Mouse (Mus musculus): ENCODE measurements around the gene C1qc. TPM values are rescaled to one million over a fixed set of nuclear protein-coding genes. Genes with fewer than 3 reads are reported as not detected.

The C1qc gene
- polyA plus RNA-seq, 1 experiment from 2014 or later, result 8.0 TPM

DNA sequence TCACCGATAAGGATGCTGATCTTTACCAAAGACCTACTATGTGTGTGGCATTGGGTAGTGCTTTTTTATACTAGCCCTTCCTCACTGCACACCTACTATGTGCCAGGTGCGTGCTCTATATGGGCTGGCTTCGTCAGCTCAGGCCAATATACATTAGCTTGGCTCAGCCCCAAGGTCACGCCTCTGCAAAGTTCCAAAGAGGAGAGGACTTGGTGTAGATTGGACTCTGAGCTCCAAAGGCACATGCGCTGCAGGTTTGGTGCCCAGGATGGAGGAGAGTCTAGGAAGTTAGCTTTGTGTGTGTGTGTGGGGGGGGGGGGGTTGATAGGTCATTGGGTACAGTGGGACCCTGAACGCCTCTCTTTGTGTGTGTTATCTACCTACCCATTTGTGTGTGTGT is 24.5 kb downstream of the C1qc start:
- Histone ChIP-seq H3K9me3 (replicated peaks) (no peaks in the 10 kb centered on the region), H3K36me3 (ENCODE audit: poor library complexity, severe bottlenecking) (no peaks in the 10 kb centered on the region), H3K4me1 (peaks cover 32% of the 10 kb centered on the region), H3K9ac (no peak overlapping the region), H3K27me3 (no peaks in the 10 kb centered on the region), H3K4me3 (no peak overlapping the region), H3K4me2 (no peak overlapping the region), H3K27ac (no peak overlapping the region)
- ATAC-seq, result no peak
- 88% methylated on average over 6 of the region's 6 CpGs for WGBS

GRCm38 (mm10) chr4:136867690-136868345 is 25.0 kb downstream of the C1qc start:
- WGBS, result 15% methylated on average over 10 of the region's 12 CpGs
- H3K4me1 ChIP-seq, result peaks cover 36% of the 10 kb centered on the region

DNA sequence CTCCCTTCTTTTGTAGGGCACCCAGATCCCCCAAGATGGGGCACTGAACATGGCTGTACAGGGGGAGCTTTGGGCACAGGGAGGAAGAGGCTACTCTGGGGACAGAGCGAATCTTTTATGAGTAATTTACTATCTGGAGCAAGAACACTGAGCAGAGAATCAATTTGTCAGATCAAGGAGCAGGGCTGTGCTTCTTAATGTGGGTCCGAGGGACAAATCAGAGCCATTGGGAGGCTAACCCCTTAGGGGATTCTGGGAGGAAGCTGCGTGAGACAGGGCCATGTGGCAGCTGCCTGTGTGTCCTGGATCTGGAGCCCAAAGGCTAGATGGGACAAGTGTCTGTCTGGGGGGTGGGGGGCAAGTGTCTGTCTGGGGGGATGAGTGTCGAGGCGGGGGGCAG is 27.3 kb downstream of the C1qc start:
- ATAC-seq, result no peak
- Histone ChIP-seq H3K9me3 (replicated peaks) (no peaks in the 10 kb centered on the region), H3K9ac (no peak overlapping the region), H3K4me2 (peak overlapping the region; percentile 32), H3K4me1 (peaks cover 56% of the 10 kb centered on the region), H3K36me3 (ENCODE audit: poor library complexity, severe bottlenecking) (no peaks in the 10 kb centered on the region), H3K27me3 (peaks cover 3% of the 10 kb centered on the region; the same call in 1 of the 2 replicates), H3K4me3 (no peak overlapping the region), H3K27ac (peak overlapping the region; percentile 68)
- 59% methylated on average over 5 of the region's 5 CpGs for WGBS

More at GRCm38 (mm10) chr4:136867690-136868345, 25.0 kb downstream of the C1qc start:
- peaks cover 3% of the 10 kb centered on the region; the same call in 1 of the 2 replicates for H3K27me3 ChIP-seq
- no peak overlapping the region for H3K4me2 ChIP-seq
- H3K36me3 ChIP-seq (ENCODE audit: poor library complexity, severe bottlenecking), result no peaks in the 10 kb centered on the region
- H3K27ac ChIP-seq, result peak overlapping the region; percentile 48
- peak; percentile 45; the same call in 1 of the 2 replicates for ATAC-seq
- H3K9me3 ChIP-seq (replicated peaks), result no peaks in the 10 kb centered on the region
- H3K9ac ChIP-seq, result no peak overlapping the region
- no peak overlapping the region for H3K4me3 ChIP-seq

DNA sequence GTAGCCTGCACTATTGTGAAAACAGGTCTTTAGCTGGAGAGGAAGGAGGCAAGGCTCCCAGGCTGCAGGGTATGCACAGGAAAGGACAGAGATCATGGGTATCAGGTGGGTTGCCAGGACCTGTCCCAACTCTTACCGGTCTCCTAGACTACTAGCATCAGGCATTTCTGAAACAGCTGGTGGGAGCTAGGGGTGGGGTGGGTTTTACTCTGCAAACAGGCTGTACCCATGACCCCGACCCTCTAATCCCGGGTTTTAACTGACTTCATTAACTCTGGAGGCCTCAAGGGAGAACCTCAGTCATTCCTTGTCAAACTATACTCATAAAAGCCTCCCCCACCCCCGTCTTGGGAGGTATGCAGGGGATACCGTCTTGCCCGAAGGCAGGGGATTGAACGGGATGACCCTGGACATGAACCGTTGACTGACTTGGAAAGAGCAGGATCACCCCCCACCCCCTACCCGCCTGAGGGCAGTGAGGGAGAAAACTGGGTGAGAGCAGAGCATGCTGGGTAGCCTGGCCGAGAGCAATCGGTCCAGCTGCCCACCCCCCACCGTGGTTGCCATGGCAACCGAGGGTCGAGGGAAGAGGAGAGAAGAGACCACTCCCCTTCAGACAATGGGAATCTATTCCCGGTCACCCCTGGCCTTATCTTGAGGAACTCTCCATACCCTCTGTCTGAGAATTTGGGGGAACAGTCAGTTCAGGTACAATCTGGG is 28.0 kb downstream of the C1qc start:
- Histone ChIP-seq H3K36me3 (ENCODE audit: poor library complexity, severe bottlenecking) (no peaks in the 10 kb centered on the region), H3K9ac (no peak overlapping the region), H3K4me1 (peaks cover 56% of the 10 kb centered on the region), H3K4me3 (no peak overlapping the region), H3K9me3 (replicated peaks) (no peaks in the 10 kb centered on the region), H3K27ac (peak overlapping the region; percentile 68), H3K27me3 (peaks cover 3% of the 10 kb centered on the region; the same call in 1 of the 2 replicates), H3K4me2 (peak overlapping the region; percentile 32)
- peak; percentile 25; the same call in 1 of the 2 replicates for ATAC-seq
- 4% methylated on average over 15 of the region's 15 CpGs for WGBS

DNA sequence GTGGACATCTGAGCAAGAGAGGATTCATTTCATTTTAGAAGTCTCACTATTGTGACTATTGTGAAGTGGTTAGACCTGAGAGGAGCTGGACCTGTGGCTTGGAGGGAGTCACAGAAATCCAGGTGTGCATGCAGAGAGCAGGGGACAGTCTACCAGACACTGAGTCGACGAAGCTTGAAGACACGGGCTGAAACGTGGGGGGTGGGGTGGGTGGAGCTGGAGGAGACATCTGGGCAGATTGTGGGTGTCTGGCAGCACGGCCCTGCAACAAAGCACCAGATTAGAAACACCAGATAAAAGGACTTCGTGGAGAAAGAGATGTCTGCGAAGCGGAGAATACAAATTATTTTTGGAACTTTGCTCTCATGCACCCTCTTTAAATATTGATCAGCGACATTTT is 29.3 kb downstream of the C1qc start:
- Histone ChIP-seq H3K27ac (no peak overlapping the region), H3K4me1 (peaks cover 56% of the 10 kb centered on the region), H3K9ac (no peak overlapping the region), H3K27me3 (peaks cover 3% of the 10 kb centered on the region; the same call in 1 of the 2 replicates), H3K4me3 (no peak overlapping the region), H3K36me3 (ENCODE audit: poor library complexity, severe bottlenecking) (no peaks in the 10 kb centered on the region), H3K9me3 (replicated peaks) (no peaks in the 10 kb centered on the region), H3K4me2 (no peak overlapping the region)
- 41% methylated on average over 9 of the region's 9 CpGs for WGBS
- no peak for ATAC-seq

DNA sequence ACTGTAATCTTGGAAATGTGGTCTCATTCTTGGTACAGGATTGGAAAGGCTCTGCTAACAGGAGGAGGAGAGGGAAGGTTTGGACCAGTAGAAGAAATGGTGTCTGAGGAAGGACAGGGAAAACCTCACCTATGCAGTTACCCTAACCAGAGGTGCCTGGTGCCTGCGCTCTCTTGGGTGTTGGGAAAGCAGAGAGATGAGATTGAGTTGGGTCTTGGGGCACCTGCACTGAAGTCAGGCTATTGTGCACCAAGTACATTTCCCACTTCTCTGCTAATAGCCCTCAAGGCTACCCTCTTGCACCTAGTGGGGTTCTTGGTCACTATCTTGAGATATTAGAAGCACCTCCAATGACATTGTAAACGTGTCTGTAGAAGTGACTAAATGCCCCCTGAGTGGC is 30.5 kb downstream of the C1qc start:
- Histone ChIP-seq H3K4me1 (peaks cover 47% of the 10 kb centered on the region), H3K4me3 (no peak overlapping the region), H3K27me3 (peaks cover 3% of the 10 kb centered on the region; the same call in 1 of the 2 replicates), H3K36me3 (ENCODE audit: poor library complexity, severe bottlenecking) (no peaks in the 10 kb centered on the region), H3K9ac (no peak overlapping the region), H3K4me2 (no peak overlapping the region), H3K9me3 (replicated peaks) (no peaks in the 10 kb centered on the region), H3K27ac (peak overlapping the region; percentile 70)
- no peak for ATAC-seq
- WGBS, result 76% methylated on average over 2 of the region's 2 CpGs

- Histone ChIP-seq H3K27ac (peak overlapping the region; percentile 70), H3K4me3 (no peak overlapping the region), H3K9me3 (replicated peaks) (no peaks in the 10 kb centered on the region), H3K9ac (peak overlapping the region; percentile 32; the same call in 1 of the 2 replicates), H3K36me3 (ENCODE audit: poor library complexity, severe bottlenecking) (no peaks in the 10 kb centered on the region), H3K4me2 (peak overlapping the region; percentile 3; the same call in 1 of the 2 replicates), H3K4me1 (peaks cover 43% of the 10 kb centered on the region), H3K27me3 (peaks cover 3% of the 10 kb centered on the region; the same call in 1 of the 2 replicates)
- WGBS, result 3% methylated on average over 17 of the region's 17 CpGs
- ATAC-seq, result peak; percentile 50
Measured at GRCm38 (mm10) chr4:136861806-136862205, 31.1 kb downstream of the C1qc start.

- Histone ChIP-seq H3K9ac (no peak overlapping the region), H3K9me3 (replicated peaks) (no peaks in the 10 kb centered on the region), H3K4me2 (no peak overlapping the region), H3K4me1 (peaks cover 36% of the 10 kb centered on the region), H3K27me3 (peaks cover 3% of the 10 kb centered on the region; the same call in 1 of the 2 replicates), H3K4me3 (no peak overlapping the region), H3K27ac (no peak overlapping the region), H3K36me3 (ENCODE audit: poor library complexity, severe bottlenecking) (no peaks in the 10 kb centered on the region)
- 92% methylated on average over 7 of the region's 7 CpGs for WGBS
- no peak for ATAC-seq
Measured at GRCm38 (mm10) chr4:136860022-136860421, 32.8 kb downstream of the C1qc start.

DNA sequence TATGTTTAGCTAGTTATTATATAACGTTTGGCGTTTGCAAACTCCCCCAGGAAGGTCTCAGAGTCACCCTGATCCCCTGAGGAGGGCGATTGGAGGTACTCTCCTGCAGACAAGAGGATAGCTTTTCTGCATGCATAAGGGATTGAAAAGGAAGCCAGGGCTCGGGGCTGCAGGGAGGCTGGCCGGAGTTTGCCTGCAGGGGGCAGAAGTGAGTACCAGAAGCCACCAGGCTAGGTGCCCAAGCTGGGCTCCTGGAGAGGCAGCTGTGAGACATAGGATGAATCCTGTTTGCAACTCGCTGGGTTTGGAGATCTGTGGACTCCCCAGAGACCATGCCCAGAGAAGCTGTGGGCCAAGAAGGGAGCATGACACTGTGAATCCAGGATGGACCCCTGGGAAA is 37.8 kb downstream of the C1qc start:
- no peak overlapping the region for H3K4me3 ChIP-seq
- H3K9me3 ChIP-seq (replicated peaks), result no peaks in the 10 kb centered on the region
- WGBS, result 24% methylated on average over 6 of the region's 6 CpGs
- no peak overlapping the region for H3K4me2 ChIP-seq
- no peaks in the 10 kb centered on the region for H3K27me3 ChIP-seq
- H3K36me3 ChIP-seq (ENCODE audit: poor library complexity, severe bottlenecking), result no peaks in the 10 kb centered on the region
- H3K9ac ChIP-seq, result no peak overlapping the region
- H3K27ac ChIP-seq, result no peak overlapping the region
- H3K4me1 ChIP-seq, result no peaks in the 10 kb centered on the region
- ATAC-seq, result no peak

DNA sequence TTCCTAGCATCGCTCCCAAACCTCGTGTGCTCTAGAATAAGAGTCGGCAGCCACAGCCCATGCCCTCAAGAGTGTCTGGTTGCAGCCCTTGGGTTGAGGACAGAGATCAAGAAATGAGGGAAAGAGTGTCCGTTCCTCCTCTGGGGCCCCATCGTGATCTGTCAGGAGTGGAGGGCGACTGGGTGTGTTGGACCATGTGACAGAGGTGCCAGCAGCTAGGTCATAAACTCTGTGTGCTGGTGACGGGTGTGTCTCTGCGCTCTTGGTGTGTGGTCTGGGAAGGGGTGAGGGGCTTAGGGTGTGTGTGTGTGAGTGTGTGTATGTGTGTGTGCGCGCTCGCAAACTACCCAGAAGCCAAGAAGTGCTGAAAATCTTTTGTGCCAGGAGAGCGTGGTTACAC is 39.9 kb downstream of the C1qc start:
- no peak overlapping the region for H3K4me3 ChIP-seq
- WGBS, result 87% methylated on average over 12 of the region's 12 CpGs
- H3K27ac ChIP-seq, result no peak overlapping the region
- no peak overlapping the region for H3K4me2 ChIP-seq
- H3K27me3 ChIP-seq, result peaks cover 2% of the 10 kb centered on the region; the same call in 1 of the 2 replicates
- H3K9ac ChIP-seq, result no peak overlapping the region
- H3K36me3 ChIP-seq (ENCODE audit: poor library complexity, severe bottlenecking), result no peaks in the 10 kb centered on the region
- H3K4me1 ChIP-seq, result 0 out of 2 replicates have a peak, but pooled peaks cover 4% of the 10 kb centered on the region
- no peaks in the 10 kb centered on the region for H3K9me3 ChIP-seq (replicated peaks)
- ATAC-seq, result no peak

DNA sequence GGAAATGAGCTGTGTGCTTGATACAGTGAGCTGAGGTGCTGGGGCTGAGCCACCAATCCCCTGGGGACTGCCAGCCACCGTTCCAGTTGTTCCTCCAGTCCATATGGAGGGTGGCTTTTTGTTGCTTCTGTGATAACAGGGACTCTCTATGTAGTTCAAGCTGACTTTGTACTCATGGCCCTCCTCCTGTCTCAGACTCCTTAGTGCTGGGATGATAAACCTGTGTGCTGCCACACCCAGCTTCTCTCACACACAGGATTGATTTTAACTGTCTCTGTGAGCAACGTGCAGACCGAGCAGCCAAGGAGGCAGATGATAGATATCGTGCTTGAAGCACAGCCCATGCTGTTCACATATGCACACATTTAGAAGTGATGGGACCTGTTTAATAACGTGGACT is 40.7 kb downstream of the C1qc start:
- Histone ChIP-seq H3K4me1 (0 out of 2 replicates have a peak, but pooled peaks cover 8% of the 10 kb centered on the region), H3K36me3 (ENCODE audit: poor library complexity, severe bottlenecking) (no peaks in the 10 kb centered on the region), H3K4me2 (no peak overlapping the region), H3K27me3 (peaks cover 5% of the 10 kb centered on the region; the same call in 1 of the 2 replicates), H3K4me3 (no peak overlapping the region), H3K27ac (no peak overlapping the region), H3K9ac (no peak overlapping the region), H3K9me3 (replicated peaks) (no peaks in the 10 kb centered on the region)
- 77% methylated on average over 5 of the region's 5 CpGs for WGBS
- no peak for ATAC-seq

GRCm38 (mm10) chr4:136848565-136848964 is 44.3 kb downstream of the C1qc start:
- WGBS, result 85% methylated on average over 4 of the region's 4 CpGs
- H3K4me2 ChIP-seq, result no peak overlapping the region
- ATAC-seq, result no peak

More at GRCm38 (mm10) chr4:136848565-136848964, 44.3 kb downstream of the C1qc start:
- Histone ChIP-seq H3K36me3 (ENCODE audit: poor library complexity, severe bottlenecking) (no peaks in the 10 kb centered on the region), H3K27ac (no peak overlapping the region), H3K4me3 (no peak overlapping the region), H3K27me3 (peaks cover 5% of the 10 kb centered on the region; the same call in 1 of the 2 replicates), H3K9ac (no peak overlapping the region), H3K9me3 (replicated peaks) (no peaks in the 10 kb centered on the region), H3K4me1 (peaks cover 17% of the 10 kb centered on the region)
